In genomic region chr11:3515216-3515615, GRCm38 (mm10) we compare ENCODE assay signal across 8 mouse cellular contexts. TPM values are rescaled to one million over a fixed set of nuclear protein-coding genes. Genes with fewer than 3 reads are reported as not detected.
DNase-seq lines count a peak whose midpoint lies in the region; ATAC-seq lines count a peak whose summit lies in the region.

No protein-coding gene starts in this region.

- no peaks in the 10 kb centered on the region for H3K27me3 ChIP-seq in lung, embryonic 15.5 days
- H3K27me3 ChIP-seq in intestine, embryonic 16.5 days (replicated peaks; ENCODE audit: control insufficient read depth, insufficient read depth, low read length): no peaks in the 10 kb centered on the region; the same call in 1 of the 2 replicates
- peaks cover 9% of the 10 kb centered on the region for H3K27me3 ChIP-seq in neural tube, embryonic 14.5 days (ENCODE audit: control insufficient read depth, insufficient read depth, low read length)

- peak overlapping the region; percentile 77 for H3K4me2 ChIP-seq in lung, embryonic 15.5 days
- peak overlapping the region; percentile 73 for H3K4me2 ChIP-seq in intestine, embryonic 16.5 days (ENCODE audit: low read depth, low read length)
- peak overlapping the region; percentile 54 for H3K4me2 ChIP-seq in neural tube, embryonic 14.5 days (ENCODE audit: low read depth, low read length)

- peaks cover 30% of the 10 kb centered on the region for H3K4me1 ChIP-seq in lung, embryonic 15.5 days
- H3K4me1 ChIP-seq in intestine, embryonic 16.5 days (ENCODE audit: control insufficient read depth, insufficient read depth, low read length): peaks cover 24% of the 10 kb centered on the region
- peaks cover 19% of the 10 kb centered on the region; the same call in 1 of the 2 replicates for H3K4me1 ChIP-seq in neural tube, embryonic 14.5 days (ENCODE audit: control insufficient read depth, insufficient read depth, low read length)

- peaks cover 14% of the 10 kb centered on the region for H3K36me3 ChIP-seq in lung, embryonic 15.5 days
- no peaks in the 10 kb centered on the region for H3K36me3 ChIP-seq in intestine, embryonic 16.5 days (ENCODE audit: control insufficient read depth, insufficient read depth, low read length)
- no peaks in the 10 kb centered on the region for H3K36me3 ChIP-seq in neural tube, embryonic 14.5 days (ENCODE audit: control insufficient read depth, insufficient read depth, low read length)

- ATAC-seq in lung, embryonic 15.5 days (ENCODE audit: borderline replicate concordance, extremely low read depth, low FRiP score, low TSS enrichment): peak; percentile 19; the same call in 1 of the 2 replicates
- peak; percentile 12 for ATAC-seq in intestine, embryonic 16.5 days
- ATAC-seq in neural tube, embryonic 14.5 days (ENCODE audit: low read depth): peak; percentile 24; the same call in 1 of the 2 replicates

- peak overlapping the region; percentile 57 for H3K9ac ChIP-seq in lung, embryonic 15.5 days
- peak overlapping the region; percentile 75 for H3K9ac ChIP-seq in intestine, embryonic 16.5 days (ENCODE audit: low read depth, low read length)
- H3K9ac ChIP-seq in neural tube, embryonic 14.5 days (replicated peaks; ENCODE audit: low read depth, low read length): peak overlapping the region; percentile 48; the same call in 1 of the 2 replicates

- H3K27ac ChIP-seq in lung, embryonic 15.5 days: no peak overlapping the region
- H3K27ac ChIP-seq in intestine, embryonic 16.5 days (ENCODE audit: low read length): peak overlapping the region; percentile 59
- no peak overlapping the region for H3K27ac ChIP-seq in neural tube, embryonic 14.5 days (ENCODE audit: low read depth, low read length)

- WGBS in lung, embryonic 15.5 days: 7% methylated on average over 4 of the region's 4 CpGs
- 20% methylated on average over 4 of the region's 4 CpGs for WGBS in intestine, embryonic 16.5 days
- WGBS in neural tube, embryonic 14.5 days: 13% methylated on average over 4 of the region's 4 CpGs

- peak overlapping the region; percentile 57 for H3K4me3 ChIP-seq in lung, embryonic 15.5 days
- H3K4me3 ChIP-seq in intestine, embryonic 16.5 days (ENCODE audit: low read length): peak overlapping the region; percentile 64
- peak overlapping the region; percentile 41 for H3K4me3 ChIP-seq in neural tube, embryonic 14.5 days (ENCODE audit: low read depth, low read length)

- DNase-seq in cerebellum, adult 11-12 months: peak; percentile 61
- DNase-seq in cerebellum, adult 18-20 months: no peak
- DNase-seq in lung, postnatal 36 days: no peak
- DNase-seq in ovary, postnatal 36 days (ENCODE audit: low spot score): no peak
- no peak for DNase-seq in urinary bladder, adult 18-20 months (ENCODE audit: low spot score in 2 of 2)

- no peaks in the 10 kb centered on the region for H3K9me3 ChIP-seq in lung, embryonic 15.5 days
- no peaks in the 10 kb centered on the region for H3K9me3 ChIP-seq in intestine, embryonic 16.5 days (ENCODE audit: control insufficient read depth, low read length)
- no peaks in the 10 kb centered on the region for H3K9me3 ChIP-seq in neural tube, embryonic 14.5 days (ENCODE audit: control insufficient read depth, low read length)

RNA-seq across cellular contexts. Expression of gene Selenom, which starts 0.7 kb away (rescaled TPM):
- 99.2 and 102 TPM in 2 replicates for polyA plus RNA-seq in lung, embryonic 15.5 days (2015; fragmentation: Nextera tagmentation; extraction: Ambion mirVana)
- polyA plus RNA-seq in intestine, embryonic 16.5 days (2015; fragmentation: Nextera tagmentation; extraction: Ambion mirVana): 182 and 185 TPM in 2 replicates
- polyA plus RNA-seq in neural tube, embryonic 14.5 days (2014; fragmentation: Nextera tagmentation; extraction: Ambion mirVana): 98.1 and 127 TPM in 2 replicates

RNA-seq across cellular contexts. Expression of gene Inpp5j, which starts 10.6 kb away (rescaled TPM):
- polyA plus RNA-seq in lung, embryonic 15.5 days (2015; fragmentation: Nextera tagmentation; extraction: Ambion mirVana): 1.5 TPM in 2 replicates
- 5.6 and 5.9 TPM in 2 replicates for polyA plus RNA-seq in intestine, embryonic 16.5 days (2015; fragmentation: Nextera tagmentation; extraction: Ambion mirVana)
- 6.0 and 7.2 TPM in 2 replicates for polyA plus RNA-seq in neural tube, embryonic 14.5 days (2014; fragmentation: Nextera tagmentation; extraction: Ambion mirVana)

RNA-seq across cellular contexts. Expression of gene Smtn, which starts 25.2 kb away (rescaled TPM):
- 107 and 108 TPM in 2 replicates for polyA plus RNA-seq in lung, embryonic 15.5 days (2015; fragmentation: Nextera tagmentation; extraction: Ambion mirVana)
- polyA plus RNA-seq in intestine, embryonic 16.5 days (2015; fragmentation: Nextera tagmentation; extraction: Ambion mirVana): 78.2 and 80.1 TPM in 2 replicates
- polyA plus RNA-seq in neural tube, embryonic 14.5 days (2014; fragmentation: Nextera tagmentation; extraction: Ambion mirVana): 7.8 and 16.1 TPM in 2 replicates

RNA-seq across cellular contexts. Expression of gene Pla2g3, which starts 27.1 kb away (rescaled TPM):
- polyA plus RNA-seq in lung, embryonic 15.5 days (2015; fragmentation: Nextera tagmentation; extraction: Ambion mirVana): 0.44 and 0.50 TPM in 2 replicates
- 0.33 and 0.43 TPM in 2 replicates for polyA plus RNA-seq in intestine, embryonic 16.5 days (2015; fragmentation: Nextera tagmentation; extraction: Ambion mirVana)
- 0.97 and 2.2 TPM in 2 replicates for polyA plus RNA-seq in neural tube, embryonic 14.5 days (2014; fragmentation: Nextera tagmentation; extraction: Ambion mirVana)
